Mouse (Mus musculus) forelimb bud, embryonic 11.5 days (tissue): ENCODE measurements around the gene Tmem138.
A peak's percentile ranks its signal among the peaks of the same experiment; 100 is the strongest.

ENCODE experiments used
- DNase-seq: peaks from one replicate; pipeline ENCODE4 v3.0.0-alpha.2; 2012; ENCODE audit warnings: low read depth, low spot score

The Tmem138 gene

DNA sequence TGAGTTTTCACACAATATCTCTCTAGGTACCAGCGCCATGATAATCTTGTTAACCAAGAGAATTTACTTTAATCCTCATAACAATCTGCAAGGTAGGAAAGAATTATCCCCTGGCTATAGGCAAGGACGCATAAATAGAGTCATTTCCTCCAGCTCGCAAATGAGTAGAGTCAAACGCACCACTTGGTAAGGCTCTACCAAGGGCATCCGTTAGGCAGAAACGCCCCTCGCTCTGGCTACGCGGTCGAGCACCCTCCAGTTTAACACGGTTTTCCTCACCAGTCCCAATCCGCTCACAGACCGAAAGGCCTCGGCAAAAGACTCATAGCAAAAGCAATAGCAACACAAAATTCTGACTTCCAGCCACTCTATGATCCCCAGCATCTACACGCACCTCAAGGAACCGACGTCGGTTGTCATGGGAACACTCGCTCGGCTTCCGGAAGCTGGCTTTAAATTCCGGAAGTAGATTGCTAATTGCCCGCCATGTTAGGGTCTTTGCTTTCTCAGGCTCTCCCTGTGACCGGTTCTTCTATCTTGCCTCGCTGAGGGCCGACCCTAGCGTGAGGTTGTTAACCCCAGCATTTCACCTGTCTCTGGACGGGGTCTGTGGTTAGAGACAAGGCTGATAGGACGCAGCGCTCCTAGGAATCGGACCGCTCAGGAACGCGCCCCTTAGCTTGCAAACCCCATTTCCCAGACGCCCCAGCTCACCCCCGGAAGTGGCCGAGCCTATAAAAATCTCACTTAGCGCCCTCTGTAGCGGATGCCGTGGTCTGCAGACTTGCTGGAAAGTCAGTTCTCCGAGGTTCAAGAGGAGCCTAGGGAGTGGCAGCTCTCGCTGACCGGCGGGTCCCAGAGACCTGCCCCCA is at the start of gene Tmem138, which contains the start of gene Cyb561a3:
TSS of gene Tmem138 (minus strand) at position 673 of the 872 bp plus-strand sequence.
TSS of gene Cyb561a3 (plus strand) at position 483 of the 872 bp plus-strand sequence.
- DNase-seq = peak; percentile 94

DNA sequence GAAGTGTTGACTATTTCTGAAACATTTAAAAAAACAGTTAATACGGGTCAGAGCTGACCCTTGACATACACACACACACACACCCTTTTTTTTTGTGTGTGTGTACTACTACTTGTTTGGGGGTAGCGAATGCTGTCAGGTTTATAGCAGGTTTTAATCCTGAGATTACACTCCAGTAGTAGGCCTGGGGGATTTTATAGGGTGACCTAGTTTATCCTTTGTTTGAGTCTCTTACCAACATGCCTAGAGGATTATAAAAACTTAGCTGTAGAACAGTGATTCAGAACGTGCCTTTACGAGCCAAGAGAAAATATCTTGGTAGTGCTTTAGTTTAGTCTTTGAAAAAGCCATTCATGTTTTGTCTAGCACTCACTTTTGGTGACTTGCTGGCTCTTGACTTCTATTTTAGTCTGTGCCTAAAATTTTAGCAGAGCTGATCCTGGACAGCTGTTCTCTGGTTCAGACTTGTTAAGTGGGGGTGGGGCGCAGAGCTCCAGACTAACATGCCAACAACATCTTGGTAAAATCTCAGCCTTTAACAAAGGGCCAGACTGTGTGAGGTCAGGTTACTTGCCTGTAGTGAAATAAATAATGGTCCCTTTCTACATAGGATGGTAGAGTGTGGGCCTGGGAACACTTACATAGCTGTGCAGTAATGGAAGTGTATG is 31.5 kb upstream of the Tmem138 start:
- peak; percentile 30 for DNase-seq

DNA sequence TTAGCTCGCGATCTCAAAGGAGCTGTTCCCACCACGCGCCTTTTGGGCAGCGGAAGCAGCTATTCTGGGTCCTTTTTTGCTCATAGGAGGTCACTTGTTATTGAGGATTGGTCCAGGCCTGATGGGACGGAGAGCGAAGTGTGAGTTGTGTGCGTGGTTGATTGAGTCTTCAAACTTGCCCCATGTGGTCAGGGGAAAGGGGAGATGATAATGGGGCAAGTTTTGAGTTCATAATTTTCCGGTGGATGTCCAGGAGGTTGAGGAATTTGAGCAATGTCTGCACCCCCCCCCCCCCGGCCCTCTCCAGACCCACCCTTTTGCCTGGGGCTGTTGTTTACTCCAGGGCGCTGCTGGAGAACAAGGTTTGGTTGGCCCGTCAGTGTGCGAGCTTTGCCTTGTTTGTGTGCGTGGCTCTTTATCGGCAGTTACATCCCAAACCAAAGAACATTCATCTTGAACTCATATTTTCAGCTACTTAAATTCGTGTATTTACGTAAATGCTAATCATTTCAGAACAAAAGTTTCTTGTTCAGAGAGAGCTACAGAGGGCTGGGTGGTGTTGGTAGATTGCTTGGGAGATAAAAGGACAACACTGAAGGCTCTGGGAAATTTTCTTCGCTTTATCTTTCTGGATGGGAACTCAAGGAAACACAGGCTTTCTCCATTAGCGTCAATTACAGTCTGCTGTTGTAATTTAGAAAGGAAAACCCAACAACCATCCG is 28.9 kb upstream of the Tmem138 start:
- DNase-seq = peak; percentile 29

DNA sequence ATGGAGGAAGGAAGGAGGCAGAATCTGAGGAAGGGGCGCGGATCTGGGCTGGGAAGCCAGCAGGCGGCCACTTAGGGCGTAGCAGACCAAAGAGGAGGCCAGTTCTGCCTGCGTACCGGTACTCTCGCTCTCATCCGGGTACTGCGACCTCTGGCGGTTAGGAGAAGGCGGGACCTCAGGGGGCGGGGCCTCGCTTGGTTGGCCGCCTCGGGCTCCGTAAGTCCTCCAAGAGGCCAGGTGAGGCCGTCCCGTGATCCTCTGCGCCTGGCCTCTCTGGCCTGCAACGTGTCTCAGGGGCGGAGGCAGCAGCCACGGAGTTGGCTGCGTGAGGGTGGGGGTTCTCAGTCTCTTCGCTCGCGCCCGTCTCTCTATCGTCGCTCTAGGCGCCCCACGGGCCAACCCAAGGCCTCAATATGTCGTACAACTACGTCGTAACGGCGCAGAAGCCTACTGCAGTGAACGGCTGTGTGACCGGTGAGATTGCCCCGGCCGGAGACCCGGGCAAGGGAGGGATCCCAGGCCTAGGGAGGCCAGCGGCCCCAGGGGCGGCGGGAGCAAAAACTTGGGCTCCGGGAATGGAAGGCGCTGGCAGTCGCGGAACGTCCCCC is 28.2 kb upstream of the Tmem138 start, which contains the start of the genes Ddb1 and Tkfc:
TSS of gene Ddb1 (plus strand) at position 35 of the 608 bp plus-strand sequence.
TSS of gene Tkfc (minus strand) at position 362 of the 608 bp plus-strand sequence.
- peak; percentile 99 for DNase-seq

DNA sequence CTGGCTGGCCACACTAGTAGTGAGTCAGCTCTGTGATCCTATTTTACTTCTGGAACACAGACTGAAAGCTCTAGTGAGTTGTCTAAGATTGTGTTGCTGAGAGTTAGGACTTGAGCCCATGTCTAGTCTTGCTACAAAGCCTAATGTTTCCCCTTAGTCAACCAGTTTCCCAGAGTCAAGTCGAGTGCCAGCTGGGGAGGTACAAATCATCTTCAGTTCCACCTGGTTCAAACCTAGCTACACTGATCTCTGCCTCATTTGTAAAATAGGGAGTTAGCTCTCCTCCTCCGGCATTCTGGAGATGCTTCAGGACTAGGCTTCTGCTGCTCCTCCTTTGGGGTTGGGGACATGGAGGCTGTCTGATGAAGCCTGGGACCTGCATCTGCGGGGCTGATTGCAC is 27.4 kb upstream of the Tmem138 start:
- DNase-seq = no peak

DNA sequence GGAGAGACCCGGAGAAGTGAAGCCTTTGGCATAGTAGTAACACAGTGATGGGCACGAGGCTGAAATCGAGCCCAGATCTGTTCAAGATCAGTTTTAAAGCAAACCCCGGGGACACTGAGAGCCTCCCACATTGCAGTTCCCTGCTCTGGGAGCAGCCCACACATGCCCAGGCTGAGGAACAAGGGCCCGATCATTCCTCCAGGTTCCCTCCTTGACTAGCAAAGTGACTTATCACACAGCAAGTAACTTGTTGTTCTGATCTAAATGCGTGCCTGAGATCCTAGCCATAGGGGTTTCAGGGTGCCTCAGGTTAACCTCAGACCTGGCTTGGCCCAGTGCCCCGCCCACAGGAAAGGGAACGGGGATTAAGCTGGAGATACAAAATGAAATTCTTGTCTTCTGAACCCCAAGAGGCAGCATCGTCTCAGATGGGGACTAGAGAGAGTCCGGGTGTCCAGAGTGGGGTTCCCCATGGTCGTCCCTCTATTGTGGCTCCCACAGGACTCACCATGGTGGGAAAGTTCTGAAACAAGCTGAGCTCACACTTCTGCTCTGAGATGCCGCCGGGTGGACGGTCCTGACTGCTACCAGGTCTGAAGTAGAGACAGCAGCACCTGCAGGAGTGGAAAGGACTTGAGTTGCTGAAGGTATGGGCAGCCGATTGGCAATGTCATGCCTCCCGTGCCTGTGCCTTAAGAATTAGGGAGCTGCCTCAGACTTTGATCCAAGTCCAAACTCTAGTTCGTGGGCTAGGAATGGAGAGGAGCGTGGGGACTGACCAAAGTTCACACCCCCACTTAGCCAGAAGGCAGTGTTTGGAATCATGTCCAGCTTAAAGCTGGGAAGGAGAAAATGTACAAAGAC is 26.7 kb upstream of the Tmem138 start:
- no peak for DNase-seq

DNA sequence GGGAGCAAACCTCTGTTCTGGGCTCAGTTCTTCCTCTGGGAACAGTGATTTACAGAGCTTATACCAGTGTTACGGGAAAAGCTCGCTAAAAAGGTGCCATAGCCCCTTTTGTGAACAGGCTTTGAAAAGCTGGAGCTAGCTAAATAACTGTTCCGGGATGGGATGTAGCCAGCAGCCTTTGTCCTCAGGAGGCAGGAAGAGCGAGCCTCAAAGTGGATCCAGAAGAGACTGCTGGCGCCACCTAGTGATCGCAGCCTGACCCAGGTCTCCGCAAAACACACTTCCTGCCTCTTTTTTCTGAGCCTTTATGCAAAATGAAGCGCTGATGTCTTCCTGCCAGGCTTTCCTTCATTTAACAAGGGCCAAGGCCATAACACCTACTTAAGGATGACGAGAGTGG is 25.6 kb upstream of the Tmem138 start:
- DNase-seq = peak; percentile 93

DNA sequence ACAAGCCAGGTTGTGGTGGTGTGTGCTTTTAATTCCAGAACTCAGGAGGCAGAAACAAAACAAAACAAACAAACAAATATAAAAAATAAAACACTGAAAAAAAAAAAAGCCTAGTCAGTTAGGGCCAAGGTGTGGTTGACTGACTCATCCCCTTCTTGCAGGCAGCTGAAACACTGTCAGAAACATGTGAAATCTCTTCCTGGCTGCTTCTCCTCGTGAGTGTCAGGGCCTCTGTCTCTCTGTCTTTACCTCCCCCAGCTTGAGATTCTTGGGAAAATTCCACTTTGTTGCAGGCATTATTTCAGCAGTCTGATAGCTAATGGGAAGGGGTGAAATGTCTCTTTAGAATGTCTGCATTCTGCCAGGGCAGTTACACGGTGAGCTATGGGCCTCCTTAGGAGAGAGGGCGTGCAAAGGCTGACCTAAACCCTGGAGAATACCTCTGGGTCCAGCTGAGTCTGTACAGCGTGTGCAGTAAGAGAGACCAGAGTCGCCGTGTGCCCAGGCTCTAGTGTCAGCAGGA is 25.1 kb upstream of the Tmem138 start:
- DNase-seq = no peak

DNA sequence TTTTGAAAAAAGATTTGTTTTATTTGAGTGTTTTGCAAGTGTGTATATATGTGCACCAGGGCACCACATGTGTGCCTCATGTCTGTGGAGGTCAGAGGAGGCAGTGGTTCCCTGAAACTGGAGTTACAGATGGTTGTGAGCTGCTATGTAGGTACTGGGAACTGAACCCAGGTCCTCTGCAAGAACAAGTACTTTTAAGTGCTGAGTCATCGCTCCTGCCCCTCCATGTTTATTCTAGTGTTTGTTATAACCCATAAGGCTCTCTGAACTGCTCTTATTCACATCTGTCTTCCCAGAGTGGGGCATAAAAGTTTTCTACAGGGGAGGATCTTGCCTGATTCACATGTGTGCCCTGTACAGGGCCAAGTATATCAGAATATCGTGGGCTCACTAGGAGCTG is 22.5 kb upstream of the Tmem138 start:
- DNase-seq = no peak

DNA sequence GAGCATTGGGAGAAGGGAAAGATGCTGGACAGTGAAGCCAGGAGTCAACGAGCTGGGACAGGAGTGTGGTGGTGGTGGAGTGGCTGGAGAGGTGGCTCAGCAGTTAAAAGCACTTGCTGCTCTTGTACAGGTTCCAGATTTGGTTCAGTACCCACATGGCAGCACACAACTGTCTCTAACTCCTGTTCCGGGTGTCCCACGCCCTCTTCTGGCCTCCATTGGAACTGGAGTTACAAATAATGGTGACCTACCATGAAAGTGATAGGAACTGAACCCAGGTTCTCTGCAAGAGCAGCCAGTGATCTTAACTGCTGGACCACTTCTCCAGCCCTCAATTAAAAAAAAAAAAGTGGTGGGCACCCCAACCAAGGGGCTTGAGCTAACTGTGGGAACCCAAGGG is 21.0 kb upstream of the Tmem138 start:
- DNase-seq = no peak

DNA sequence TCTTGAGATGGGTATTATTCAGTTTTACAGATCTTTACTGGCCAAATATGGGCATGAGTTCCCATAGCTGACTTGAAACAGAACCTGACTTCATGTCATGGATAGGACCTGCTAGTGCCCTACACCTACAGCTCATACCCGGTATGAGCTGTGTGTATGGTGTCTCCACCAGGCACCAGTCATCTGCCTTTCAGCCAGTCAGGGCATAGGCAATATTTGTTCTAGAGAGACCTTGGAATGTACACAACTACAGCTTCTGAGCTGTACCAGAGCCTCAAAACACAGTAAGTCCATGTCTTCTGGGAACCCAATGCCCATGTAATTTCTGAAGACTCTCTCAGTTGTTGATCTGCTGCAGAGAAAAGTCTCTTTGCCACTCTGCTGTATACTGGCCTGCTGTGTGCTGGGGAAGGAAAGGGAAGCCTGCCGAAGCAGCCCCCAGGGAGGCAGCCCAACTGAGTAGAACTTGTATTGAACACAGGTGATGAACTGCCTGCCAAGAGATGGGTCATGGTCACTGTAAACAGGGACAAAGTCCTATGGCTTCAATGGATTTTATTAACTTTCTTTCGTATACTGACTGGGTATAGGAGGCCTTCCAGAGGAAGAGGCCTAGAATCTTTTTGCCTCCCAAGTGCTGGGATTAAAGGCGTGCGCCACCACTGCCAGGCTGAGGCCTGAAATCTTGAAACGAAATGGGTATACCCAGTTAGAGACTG is 14.7 kb upstream of the Tmem138 start:
- DNase-seq = no peak

DNA sequence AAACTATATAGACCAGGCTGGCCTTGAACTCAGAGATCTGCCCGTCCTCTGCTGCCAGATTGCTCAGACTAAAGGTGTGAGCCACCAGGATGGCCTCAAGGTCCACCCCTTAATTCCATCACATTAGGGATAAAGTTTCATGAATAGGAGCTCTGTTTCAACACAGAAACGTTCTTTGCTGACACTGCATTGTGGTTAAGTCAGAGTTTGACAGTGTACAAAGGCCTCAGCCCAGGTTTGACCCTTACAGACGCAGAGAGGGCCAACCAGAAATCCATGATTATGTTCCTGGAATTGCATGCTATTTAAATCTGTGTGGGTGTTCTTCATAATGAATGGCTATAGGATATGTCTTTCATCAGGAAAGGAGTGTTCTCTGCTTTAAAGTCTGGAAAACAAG is 13.1 kb upstream of the Tmem138 start:
- DNase-seq = no peak

DNA sequence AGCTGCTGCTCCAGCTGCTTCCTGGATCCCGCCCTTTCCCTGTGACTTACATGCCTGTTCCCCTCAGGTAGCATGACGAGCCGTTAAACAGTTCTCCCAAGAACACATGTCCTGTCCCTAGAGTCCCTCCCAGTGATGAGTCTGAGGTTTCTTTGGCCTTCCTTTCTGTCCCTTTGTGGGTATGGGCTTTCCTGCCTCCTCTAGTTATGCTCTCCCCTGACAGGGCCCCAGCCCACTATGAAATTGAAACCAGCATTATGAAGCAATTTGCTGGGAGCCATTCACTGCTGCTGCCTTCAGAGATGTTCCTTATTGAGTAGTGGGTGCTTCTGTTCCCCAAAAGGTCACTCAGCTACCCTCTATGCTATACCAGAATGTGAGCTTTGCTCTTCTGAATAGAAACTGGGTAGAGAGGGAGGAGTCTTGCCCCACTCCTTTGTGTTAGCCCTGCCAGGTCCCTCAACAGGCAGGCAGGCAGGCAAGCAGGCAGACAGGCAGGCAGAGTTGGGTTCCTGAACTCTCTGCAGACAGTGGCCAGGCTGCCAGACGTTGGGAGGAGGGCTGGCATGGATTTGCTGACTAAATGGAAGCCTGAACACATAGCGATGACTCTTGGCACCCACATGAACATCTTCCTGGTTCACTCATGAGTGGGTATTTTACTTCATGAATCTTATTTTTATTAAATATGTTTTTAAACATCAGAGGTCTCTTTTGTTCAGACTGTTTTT is 12.1 kb upstream of the Tmem138 start:
- no peak for DNase-seq

DNA sequence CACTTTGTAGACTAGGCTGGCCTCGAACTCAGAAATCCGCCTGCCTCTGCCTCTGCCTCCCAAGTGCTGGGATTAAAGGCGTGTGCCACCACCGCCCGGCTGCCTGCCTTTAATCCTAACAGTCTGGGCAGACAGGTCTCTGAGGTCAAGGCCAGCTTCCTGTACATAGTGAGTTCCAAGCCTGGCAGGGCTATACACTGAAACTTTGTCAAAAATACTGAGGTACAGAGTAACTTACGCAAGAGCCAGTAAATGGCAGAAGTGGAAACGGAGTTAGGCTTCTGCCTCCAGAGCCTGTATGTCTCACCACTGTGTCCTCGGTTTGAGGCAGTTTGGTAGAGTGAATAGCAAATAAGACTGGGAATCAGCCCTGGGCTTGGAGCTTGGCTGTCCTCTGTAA is 10.1 kb upstream of the Tmem138 start:
- DNase-seq = no peak

DNA sequence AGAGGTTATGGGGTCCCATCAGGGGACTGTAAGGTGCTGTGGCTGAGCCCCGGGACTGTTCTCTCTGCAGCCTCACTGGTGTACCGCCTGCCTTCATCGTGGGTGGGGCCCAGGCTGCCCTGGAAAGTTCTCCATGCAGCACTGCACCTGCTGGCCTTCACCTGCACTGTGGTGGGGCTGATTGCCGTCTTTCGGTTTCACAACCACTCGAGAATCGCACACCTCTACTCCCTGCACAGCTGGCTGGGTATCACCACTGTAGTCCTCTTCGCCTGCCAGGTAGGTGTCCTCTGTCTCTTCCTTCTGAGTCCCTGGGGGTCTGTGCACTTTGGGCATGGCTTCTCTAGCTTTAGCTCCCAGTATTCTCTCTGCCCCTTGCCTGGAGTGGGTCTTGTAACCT is 8.0 kb upstream of the Tmem138 start:
- no peak for DNase-seq

DNA sequence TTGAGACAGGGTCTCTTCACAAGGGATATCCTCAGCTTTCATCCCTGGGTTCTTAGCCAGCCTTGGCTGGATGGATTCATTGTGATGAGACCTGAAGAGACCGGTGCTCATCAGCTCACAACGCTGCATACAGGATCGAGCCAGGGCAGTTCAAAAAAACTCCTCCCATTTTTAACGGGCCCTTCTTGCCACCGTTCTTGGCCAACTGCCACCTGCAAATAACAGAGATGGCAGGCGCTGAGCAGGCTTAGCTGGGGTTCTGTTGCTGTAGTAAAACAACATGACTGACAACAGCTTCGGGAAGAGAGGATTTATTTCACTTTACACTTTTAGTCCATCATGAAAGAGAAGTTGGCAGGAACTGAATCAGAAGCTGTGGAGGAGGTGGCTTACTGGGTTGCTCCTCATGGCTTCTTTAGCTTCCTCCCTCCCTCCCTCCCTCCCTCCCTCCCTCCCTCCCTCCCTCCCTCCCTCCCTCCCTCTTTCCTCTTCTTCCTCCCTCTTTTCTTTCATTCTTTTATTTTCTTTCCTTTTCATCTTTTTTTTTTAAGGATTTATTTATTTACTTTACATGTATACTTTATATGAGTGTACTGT is 6.5 kb upstream of the Tmem138 start:
- no peak for DNase-seq

DNA sequence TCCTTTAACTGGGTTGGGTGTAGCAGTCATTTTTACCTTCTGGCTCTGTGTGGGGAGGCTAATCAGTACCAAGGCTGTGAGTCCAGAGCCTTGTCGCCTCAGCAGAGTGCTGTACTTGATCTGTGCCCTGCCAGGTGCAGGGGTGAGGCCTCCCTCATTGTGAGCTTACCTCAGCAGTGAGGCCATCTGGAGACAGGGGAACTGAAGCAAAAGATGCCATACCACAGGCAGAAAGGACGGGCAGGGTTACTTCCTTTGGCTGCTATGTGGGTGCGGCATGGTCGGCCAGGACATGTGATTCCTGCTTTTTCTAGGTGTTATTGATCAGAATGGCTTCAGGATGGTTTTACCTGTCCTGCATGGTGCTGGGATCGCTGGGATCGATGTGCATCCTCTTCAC is 4.8 kb upstream of the Tmem138 start:
- no peak for DNase-seq

DNA sequence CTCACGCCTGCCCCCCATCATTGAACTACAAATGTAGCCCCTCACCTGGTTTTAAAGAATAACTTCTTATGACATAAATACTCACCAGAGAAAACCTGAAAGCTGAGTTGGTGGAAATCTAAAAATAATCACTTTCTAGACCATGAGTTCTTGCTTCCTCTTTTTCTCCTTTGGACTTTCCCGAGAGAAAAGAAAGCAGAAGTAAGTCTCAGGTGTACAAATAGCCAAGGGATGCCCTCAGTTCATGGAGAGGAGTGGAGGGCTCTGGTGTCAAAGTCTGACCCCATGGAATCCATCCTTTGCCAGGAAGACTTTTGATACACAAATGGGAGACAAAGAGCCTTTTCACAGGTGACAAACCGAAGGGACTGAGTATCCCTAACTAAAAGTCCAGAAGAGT is 3.6 kb upstream of the Tmem138 start:
- no peak for DNase-seq

DNA sequence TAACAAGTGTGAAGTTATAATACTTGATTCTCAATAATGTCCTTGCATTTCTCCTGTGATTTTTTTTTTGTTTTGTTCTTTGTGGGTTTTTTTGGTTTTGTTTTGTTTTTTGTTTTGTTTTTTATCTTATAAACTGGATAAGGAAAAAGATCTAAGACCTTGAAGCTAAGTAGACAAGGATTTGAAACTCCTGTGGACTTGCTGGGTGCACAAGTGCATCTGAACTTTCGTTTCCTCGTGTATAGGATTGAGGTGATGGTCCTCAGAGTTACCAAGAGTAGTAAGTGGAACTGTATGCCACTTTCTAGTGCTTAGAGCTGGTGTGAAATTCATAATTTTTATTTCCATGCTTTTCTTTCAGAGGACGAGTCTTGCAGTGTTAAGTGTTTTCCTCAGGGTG is 2.9 kb upstream of the Tmem138 start:
- DNase-seq = no peak
